Mouse (Mus musculus): ENCODE measurements around the gene Obsl1. TPM values are rescaled to one million over a fixed set of nuclear protein-coding genes. Genes with fewer than 3 reads are reported as not detected.

Obsl1 gene
- polyA plus RNA-seq, 1 experiment from 2014 or later = 75.1 TPM

DNA sequence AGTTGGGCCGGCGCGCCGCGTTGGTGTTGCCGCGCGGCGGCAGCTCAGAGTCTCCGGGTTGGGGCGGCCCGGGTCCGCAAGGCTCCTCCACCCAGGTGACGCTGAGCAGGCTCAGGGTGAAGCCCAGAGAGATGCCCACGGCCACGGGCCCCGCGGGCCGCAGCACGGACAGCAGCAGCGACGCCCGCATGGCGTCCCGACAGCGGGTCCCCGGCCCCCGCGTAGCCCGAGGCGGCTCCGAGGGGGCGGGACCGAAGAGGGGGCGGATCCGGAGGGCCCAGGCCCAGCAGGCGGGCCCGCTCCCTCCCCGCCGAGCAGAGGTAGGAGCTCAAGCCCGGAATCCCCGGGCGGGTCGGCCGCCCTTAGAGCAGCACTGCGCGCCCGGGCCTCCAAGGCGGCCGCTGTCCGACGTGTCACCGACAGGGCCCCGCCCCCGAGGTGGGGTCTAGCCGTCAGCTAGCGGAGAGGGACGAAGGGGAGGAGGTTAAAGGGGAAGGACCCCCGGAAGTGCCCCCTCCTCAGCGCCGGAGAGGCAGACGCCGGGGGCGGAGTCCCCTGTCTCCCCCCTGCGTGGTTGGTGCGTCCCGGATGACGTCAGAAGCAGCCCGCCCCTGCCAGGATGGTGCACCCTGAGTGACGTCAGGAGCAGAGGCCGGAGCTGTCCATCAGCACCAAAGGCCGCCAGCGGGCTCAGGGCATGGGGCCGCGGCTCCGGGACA, 27.2 kb downstream of the Obsl1 start, which contains the start of the genes Chpf and Tmem198:
Gene Chpf (minus strand): TSS at position 392 of the 719 bp plus-strand sequence.
Gene Tmem198 (plus strand): TSS at position 617 of the 719 bp plus-strand sequence.
- peak within 1 kb of the TSS; percentile 76 for H3K27ac ChIP-seq
- ATAC-seq (ENCODE audit: insufficient read depth, low FRiP score, low read depth) = peak; percentile 89
- peak within 1 kb of the TSS; percentile 80 for H3K4me2 ChIP-seq
- WGBS = under 1% methylated on average over 67 of the region's 76 CpGs
- H3K9me3 ChIP-seq = no peaks in the 10 kb centered on the region
- H3K4me1 ChIP-seq = peaks cover 24% of the 10 kb centered on the region
- H3K27me3 ChIP-seq (replicated peaks) = peaks cover 32% of the 10 kb centered on the region
- H3K4me3 ChIP-seq (replicated peaks) = peak within 1 kb of the TSS; percentile 80
- H3K9ac ChIP-seq = peak within 1 kb of the TSS; percentile 53
- peaks cover 16% of the 10 kb centered on the region for H3K36me3 ChIP-seq

DNA sequence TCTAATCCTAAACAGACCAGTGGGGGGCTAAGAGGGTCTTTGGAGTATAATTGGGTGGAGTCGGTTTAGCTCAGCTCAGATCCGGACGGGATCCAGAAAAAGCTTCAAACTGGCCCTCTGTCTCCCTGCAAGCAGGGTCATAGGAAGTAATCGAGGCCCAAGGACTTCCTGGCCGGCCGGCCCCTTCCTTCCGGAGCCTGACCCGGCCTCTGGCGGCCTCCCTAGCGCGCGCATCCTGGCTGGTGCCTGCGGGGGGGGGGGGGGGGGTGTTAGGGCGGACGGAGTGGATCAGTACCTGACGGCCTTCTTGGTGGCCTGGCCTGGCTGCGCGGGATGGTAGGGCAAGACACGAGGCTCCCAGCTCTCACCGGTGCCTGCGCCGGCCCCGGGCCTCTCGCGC, 27.8 kb downstream of the Obsl1 start:
- Histone ChIP-seq H3K9me3 (no peaks in the 10 kb centered on the region), H3K27ac (peak overlapping the region; percentile 76), H3K4me1 (peaks cover 24% of the 10 kb centered on the region), H3K4me3 (replicated peaks) (peak overlapping the region; percentile 80), H3K27me3 (replicated peaks) (peaks cover 30% of the 10 kb centered on the region), H3K36me3 (peaks cover 16% of the 10 kb centered on the region), H3K9ac (peak overlapping the region; percentile 53), H3K4me2 (peak overlapping the region; percentile 80)
- WGBS = under 1% methylated on average over 20 of the region's 25 CpGs
- ATAC-seq (ENCODE audit: insufficient read depth, low FRiP score, low read depth) = peak; percentile 0; the same call in 1 of the 2 replicates

DNA sequence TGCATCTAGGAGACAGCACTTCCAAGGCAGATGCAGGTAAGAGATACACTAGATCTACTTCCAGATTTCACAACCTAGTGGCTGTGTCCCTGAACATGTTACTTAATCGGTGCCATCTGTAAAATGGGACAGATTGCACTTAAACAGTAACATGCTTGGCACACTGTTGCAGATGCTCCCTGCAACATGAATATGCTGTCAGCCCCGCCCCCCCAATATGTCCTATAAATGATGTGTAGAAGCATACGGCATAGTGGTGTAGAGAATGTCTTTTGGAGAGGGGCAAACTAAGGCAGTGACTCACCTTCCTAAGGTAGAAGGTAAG, 28.3 kb downstream of the Obsl1 start:
- H3K27ac ChIP-seq = no peak overlapping the region
- peak overlapping the region; percentile 80 for H3K4me2 ChIP-seq
- 45% methylated on average over 3 of the region's 3 CpGs for WGBS
- H3K9me3 ChIP-seq = no peaks in the 10 kb centered on the region
- H3K36me3 ChIP-seq = peaks cover 16% of the 10 kb centered on the region
- H3K9ac ChIP-seq = no peak overlapping the region
- peaks cover 24% of the 10 kb centered on the region for H3K4me1 ChIP-seq
- ATAC-seq (ENCODE audit: insufficient read depth, low FRiP score, low read depth) = no peak
- peak overlapping the region; percentile 80 for H3K4me3 ChIP-seq (replicated peaks)
- H3K27me3 ChIP-seq (replicated peaks) = peaks cover 24% of the 10 kb centered on the region

DNA sequence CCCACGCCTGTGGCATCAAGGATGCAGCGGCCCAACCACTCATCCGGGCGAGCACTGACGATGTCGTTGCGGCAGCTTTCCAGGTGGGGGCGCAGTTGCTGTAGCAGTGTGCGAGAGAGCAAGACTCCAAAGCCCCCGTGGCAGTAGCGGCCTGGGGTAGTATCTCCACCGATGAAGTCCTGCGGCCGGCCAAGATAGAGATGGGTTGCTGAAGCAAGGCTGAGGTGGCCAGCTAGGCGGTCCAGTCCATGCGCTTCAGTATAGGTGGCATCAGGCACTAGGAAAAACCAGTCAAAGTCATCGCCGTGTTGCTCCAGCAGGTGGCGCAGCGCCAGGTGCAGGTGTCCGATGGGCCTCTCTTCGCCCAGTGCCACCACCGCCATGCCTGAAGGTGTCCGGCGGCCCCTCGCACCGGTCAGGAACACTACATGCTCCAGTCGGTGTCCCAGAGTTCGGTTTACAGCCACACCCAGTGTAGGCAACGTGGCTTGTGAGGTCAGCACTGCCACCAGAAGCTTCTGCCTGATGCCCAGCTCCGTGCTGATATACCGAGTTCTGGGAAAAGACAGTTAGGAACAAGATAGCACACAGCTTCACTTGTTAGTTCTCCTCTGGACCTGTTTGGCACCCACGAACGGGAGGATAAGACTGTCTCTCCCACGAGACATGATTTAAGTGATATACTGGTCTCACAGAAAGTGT, 28.8 kb downstream of the Obsl1 start:
- H3K4me2 ChIP-seq = peak overlapping the region; percentile 80
- no peak overlapping the region for H3K9ac ChIP-seq
- peaks cover 19% of the 10 kb centered on the region for H3K27me3 ChIP-seq (replicated peaks)
- H3K36me3 ChIP-seq = peaks cover 16% of the 10 kb centered on the region
- no peak for ATAC-seq (ENCODE audit: insufficient read depth, low FRiP score, low read depth)
- WGBS = 14% methylated on average over 35 of the region's 35 CpGs
- H3K4me1 ChIP-seq = peaks cover 24% of the 10 kb centered on the region
- H3K4me3 ChIP-seq (replicated peaks) = peak overlapping the region; percentile 80
- H3K27ac ChIP-seq = no peak overlapping the region
- H3K9me3 ChIP-seq = no peaks in the 10 kb centered on the region

DNA sequence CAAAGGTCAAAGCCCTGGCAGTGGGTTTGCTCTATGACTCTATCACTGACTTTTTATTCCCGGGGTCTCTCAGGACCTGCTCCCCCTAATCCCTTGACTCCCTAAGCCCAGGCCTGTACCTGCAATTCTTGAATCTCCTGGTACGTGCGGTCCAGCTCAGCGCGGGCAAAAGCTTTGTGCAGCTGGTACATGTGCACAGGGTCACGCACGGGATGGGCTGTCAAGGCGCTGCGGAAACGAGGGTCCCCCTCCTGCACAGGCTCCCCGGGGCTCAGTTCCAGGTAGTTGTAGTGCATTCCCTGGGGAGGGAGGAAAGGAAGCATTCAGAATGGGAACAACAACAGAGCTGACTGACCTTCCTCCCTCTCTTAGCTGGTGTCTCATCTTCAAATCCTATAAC, 29.8 kb downstream of the Obsl1 start:
- H3K27me3 ChIP-seq (replicated peaks) = peaks cover 12% of the 10 kb centered on the region
- no peak overlapping the region for H3K9ac ChIP-seq
- 92% methylated on average over 11 of the region's 11 CpGs for WGBS
- no peak for ATAC-seq (ENCODE audit: insufficient read depth, low FRiP score, low read depth)
- H3K27ac ChIP-seq = no peak overlapping the region
- H3K9me3 ChIP-seq = no peaks in the 10 kb centered on the region
- peaks cover 24% of the 10 kb centered on the region for H3K4me1 ChIP-seq
- H3K36me3 ChIP-seq = peaks cover 16% of the 10 kb centered on the region
- H3K4me3 ChIP-seq (replicated peaks) = no peak overlapping the region
- H3K4me2 ChIP-seq = no peak overlapping the region

DNA sequence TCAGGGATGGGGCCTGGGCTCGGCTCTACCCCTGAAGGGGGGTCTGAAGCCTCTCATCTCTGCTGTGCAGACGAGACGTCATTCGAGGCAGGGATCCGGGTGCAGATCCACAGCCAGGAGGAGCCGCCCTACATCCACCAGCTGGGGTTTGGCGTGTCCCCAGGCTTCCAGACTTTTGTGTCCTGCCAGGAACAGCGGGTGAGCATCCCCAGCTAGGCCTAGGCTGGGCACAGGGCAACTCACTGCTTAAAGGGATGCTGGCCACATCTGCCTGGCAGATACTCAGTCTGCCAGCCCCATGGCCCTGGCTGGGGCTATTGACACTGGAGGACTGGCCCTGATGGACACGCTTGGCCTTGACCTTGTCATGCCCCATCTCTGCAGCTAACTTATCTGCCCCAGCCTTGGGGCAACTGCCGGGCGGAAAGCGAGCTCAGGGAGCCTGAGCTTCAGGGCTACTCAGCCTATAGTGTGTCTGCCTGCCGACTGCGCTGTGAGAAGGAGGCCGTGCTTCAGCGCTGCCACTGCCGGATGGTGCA, 36.9 kb downstream of the Obsl1 start:
- H3K4me3 ChIP-seq (replicated peaks) = no peak overlapping the region
- H3K27ac ChIP-seq = no peak overlapping the region
- no peaks in the 10 kb centered on the region; the same call in 1 of the 2 replicates for H3K4me1 ChIP-seq
- H3K9ac ChIP-seq = no peak overlapping the region
- ATAC-seq (ENCODE audit: insufficient read depth, low FRiP score, low read depth) = no peak
- no peak overlapping the region for H3K4me2 ChIP-seq
- WGBS = 77% methylated on average over 17 of the region's 17 CpGs
- no peaks in the 10 kb centered on the region for H3K36me3 ChIP-seq
- H3K9me3 ChIP-seq = no peaks in the 10 kb centered on the region
- 0 out of 2 replicates have a peak, but pooled peaks cover 9% of the 10 kb centered on the region for H3K27me3 ChIP-seq (replicated peaks)

DNA sequence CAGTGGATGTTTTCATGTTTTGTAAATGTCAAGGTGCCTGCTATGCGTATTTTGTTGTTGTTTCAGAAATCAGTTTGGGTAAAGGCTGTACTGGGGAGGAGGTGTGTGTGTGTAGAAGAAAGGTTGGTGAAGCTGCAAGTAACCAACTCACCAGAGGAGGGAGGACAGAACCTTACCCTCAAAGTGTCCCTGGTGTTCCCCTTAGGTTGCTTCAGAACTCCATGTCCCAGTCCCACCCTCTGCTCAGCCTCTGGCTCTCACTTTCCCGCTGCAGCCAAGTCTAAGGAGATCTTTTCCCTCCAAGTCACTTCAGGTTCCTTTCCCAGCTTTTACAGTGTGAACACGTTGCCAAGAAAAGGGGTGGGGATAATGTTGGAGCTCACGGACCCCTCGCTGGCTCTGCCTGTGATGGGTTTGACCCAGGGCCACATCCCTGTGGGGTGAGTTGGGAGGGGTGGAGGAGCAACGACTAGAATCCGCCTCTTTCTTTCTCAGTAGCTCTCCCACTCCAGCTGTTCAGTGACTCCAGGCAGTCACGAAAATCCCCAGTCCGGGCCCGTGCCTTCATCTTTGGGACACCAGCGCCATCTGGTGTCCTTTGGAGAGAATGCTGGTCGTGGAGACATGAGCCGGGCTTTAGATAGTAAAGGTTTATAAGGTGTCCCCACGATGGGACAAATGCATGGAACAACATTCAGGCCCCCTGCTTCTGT, 38.9 kb downstream of the Obsl1 start:
- no peak overlapping the region for H3K4me3 ChIP-seq (replicated peaks)
- no peaks in the 10 kb centered on the region; the same call in 1 of the 2 replicates for H3K4me1 ChIP-seq
- H3K27me3 ChIP-seq (replicated peaks) = 0 out of 2 replicates have a peak, but pooled peaks cover 9% of the 10 kb centered on the region
- no peak overlapping the region for H3K9ac ChIP-seq
- no peak overlapping the region for H3K27ac ChIP-seq
- no peak overlapping the region; the same call in 1 of the 2 replicates for H3K4me2 ChIP-seq
- WGBS = 9% methylated on average over 14 of the region's 14 CpGs
- no peaks in the 10 kb centered on the region for H3K9me3 ChIP-seq
- no peaks in the 10 kb centered on the region for H3K36me3 ChIP-seq
- ATAC-seq (ENCODE audit: insufficient read depth, low FRiP score, low read depth) = peak; percentile 71

DNA sequence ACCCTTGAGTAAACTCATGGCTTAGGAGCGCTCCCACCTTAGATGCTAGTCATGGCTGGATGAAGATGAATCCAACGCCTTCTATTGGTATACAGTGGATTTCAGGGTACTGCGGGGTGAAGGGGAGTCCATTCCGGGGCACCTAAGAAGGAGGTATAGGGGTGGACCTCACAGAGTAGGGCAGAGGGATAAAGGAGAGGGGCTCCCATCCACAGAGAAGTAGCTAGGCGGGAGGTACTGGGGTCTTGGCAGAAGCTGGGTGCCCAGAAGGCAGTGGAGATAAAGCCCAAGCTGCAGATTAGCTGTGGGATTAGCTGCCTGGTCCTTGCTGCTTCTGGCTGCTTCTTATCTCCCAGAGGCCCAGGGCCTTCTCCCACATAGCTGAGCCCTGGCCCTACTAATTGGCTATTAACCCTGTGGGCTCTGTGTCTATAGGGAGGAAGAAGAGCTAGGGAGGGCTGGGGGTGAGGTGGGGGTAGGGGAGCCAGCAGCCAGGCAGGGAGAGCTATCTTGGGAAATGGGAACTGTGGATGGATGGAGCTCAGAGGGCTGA, 42.5 kb downstream of the Obsl1 start:
- 74% methylated on average over 5 of the region's 5 CpGs for whole genome bisulfite sequencing
- H3K9me3 ChIP-seq = no peaks in the 10 kb centered on the region
- H3K4me3 ChIP-seq (replicated peaks) = no peak overlapping the region
- peaks cover 9% of the 10 kb centered on the region for H3K4me1 ChIP-seq
- no peak overlapping the region for H3K9ac ChIP-seq
- H3K27ac ChIP-seq = no peak overlapping the region
- H3K36me3 ChIP-seq = no peaks in the 10 kb centered on the region
- no peak overlapping the region for H3K4me2 ChIP-seq
- H3K27me3 ChIP-seq (replicated peaks) = 0 out of 2 replicates have a peak, but pooled peaks cover 8% of the 10 kb centered on the region
- ATAC-seq (ENCODE audit: insufficient read depth, low FRiP score, low read depth) = no peak

DNA sequence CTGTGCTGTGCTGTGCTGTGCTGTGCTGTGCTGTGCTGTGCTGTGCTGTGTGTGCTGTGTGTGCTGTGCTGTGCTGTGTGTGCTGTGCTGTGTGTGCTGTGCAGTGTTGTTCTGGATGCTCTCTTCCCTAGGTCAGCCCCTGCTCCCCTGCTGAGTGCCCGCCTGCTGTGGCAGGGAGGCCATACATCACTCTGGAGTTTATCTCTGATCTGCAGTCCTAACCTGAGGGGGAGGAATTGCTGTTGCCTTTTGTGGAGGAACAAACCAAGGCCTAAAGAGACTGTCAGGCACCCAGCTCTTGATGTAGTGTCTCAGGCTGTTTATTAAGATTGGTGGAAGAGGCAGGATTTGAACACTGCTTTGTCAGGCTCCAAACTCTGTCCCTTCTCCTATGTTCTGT, 43.6 kb downstream of the Obsl1 start:
- no peak for ATAC-seq (ENCODE audit: insufficient read depth, low FRiP score, low read depth)
- H3K4me3 ChIP-seq (replicated peaks) = no peak overlapping the region
- no peaks in the 10 kb centered on the region for H3K36me3 ChIP-seq
- no peak overlapping the region for H3K27ac ChIP-seq
- 45% methylated on average over 1 of the region's 1 CpGs for WGBS
- no peaks in the 10 kb centered on the region for H3K9me3 ChIP-seq
- H3K9ac ChIP-seq = no peak overlapping the region
- no peaks in the 10 kb centered on the region; the same call in 1 of the 2 replicates for H3K27me3 ChIP-seq (replicated peaks)
- H3K4me2 ChIP-seq = no peak overlapping the region
- peaks cover 17% of the 10 kb centered on the region for H3K4me1 ChIP-seq

DNA sequence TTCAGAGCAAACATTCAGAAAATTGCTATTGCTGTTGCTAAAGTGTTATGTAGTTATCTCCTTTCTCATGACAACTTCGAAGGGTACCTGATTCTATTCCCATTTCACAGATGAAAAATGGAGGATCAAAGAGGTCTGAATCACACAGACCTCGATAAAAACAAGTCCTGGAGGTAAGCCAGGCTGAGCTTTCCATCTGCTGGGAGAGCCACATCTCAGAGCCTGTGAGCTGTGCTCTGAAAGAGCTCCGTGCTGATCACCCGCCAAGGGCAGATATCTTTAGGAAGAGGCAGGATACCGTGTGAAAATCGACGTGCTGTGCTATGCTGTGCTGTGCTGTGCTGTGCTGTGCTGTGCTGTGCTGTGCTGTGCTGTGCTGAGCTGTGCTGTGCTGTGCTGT, 46.0 kb downstream of the Obsl1 start:
- Histone ChIP-seq H3K36me3 (no peaks in the 10 kb centered on the region), H3K27ac (no peak overlapping the region), H3K4me1 (peaks cover 20% of the 10 kb centered on the region), H3K9me3 (no peaks in the 10 kb centered on the region), H3K4me3 (replicated peaks) (no peak overlapping the region), H3K9ac (no peak overlapping the region), H3K27me3 (replicated peaks) (peaks cover 14% of the 10 kb centered on the region), H3K4me2 (no peak overlapping the region)
- 62% methylated on average over 7 of the region's 7 CpGs for WGBS
- no peak for ATAC-seq (ENCODE audit: insufficient read depth, low FRiP score, low read depth)

Measured in stomach, embryonic 15.5 days (tissue).